7 mouse cellular contexts compared by ENCODE assay signal in the genomic region with DNA sequence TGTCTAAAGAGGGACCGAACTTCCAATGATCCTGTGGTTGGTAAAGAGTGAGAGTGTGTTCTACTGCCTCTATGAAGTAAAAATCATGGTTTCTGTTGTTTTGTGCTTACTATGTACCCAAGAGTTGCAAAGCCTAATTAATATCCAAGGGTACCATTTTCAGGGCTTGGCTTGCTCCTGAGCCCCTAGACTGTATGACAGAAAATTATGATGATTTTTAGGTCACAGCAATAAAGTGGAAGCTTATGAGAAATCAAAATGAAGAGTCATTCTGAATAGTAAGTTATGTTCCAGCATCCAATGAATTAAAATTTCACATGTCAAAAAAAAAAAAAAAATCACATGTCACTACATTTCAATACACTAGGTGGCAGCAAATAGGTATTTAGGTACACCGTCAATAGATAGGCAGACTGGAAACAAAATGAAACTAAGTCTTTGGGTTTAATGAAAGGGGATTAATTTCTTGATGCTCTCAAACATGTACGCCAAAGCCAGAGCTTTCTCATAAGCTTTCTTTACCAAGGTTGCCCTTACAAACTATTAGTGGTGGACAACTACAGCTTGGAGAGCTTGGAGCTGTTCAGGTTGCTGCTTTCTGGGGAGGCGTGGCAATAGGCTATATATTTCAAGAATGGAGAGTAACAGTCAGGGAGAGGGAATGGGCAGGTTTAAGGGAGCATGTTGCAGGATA. TPM values are rescaled to one million over a fixed set of nuclear protein-coding genes. Genes with fewer than 3 reads are reported as not detected.
DNase-seq lines count a peak whose midpoint lies in the region; ATAC-seq and TF ChIP-seq lines count a peak whose summit lies in the region.

No protein-coding gene starts in this region.

- H3K27me3 ChIP-seq in forebrain, embryonic 16.5 days (replicated peaks; ENCODE audit: control insufficient read depth, insufficient read depth, low read length), result no peaks in the 10 kb centered on the region
- H3K27me3 ChIP-seq in liver, postnatal 0 days (ENCODE audit: insufficient read depth, low read length), result no peaks in the 10 kb centered on the region

- TF ChIP-seq EP300 in liver, postnatal 0 days (IDR thresholded peaks at IDR 0.05; ENCODE audit: low read depth), result no peak

- TF ChIP-seq CTCF in left cerebral cortex, adult 2 months (IDR thresholded peaks at IDR 0.05), result peak; percentile 69
- peak; percentile 56 for TF ChIP-seq CTCF in liver, postnatal 0 days (IDR thresholded peaks at IDR 0.05; ENCODE audit: low read depth)

- H3K36me3 ChIP-seq in forebrain, embryonic 16.5 days (ENCODE audit: control insufficient read depth, insufficient read depth), result no peaks in the 10 kb centered on the region
- no peaks in the 10 kb centered on the region for H3K36me3 ChIP-seq in liver, postnatal 0 days (replicated peaks; ENCODE audit: insufficient read depth, low read length)

- H3K27ac ChIP-seq in left cerebral cortex, adult 2 months, result no peak overlapping the region
- H3K27ac ChIP-seq in forebrain, embryonic 16.5 days (ENCODE audit: low read length), result no peak overlapping the region
- H3K27ac ChIP-seq in liver, postnatal 0 days (ENCODE audit: low read depth), result no peak overlapping the region

- H3K4me2 ChIP-seq in forebrain, embryonic 16.5 days (ENCODE audit: low read length), result peak overlapping the region; percentile 41
- H3K4me2 ChIP-seq in liver, postnatal 0 days (ENCODE audit: low read depth, low read length), result peak overlapping the region; percentile 45

- peak; percentile 87 for ATAC-seq in forebrain, embryonic 16.5 days
- no peak for ATAC-seq in liver, postnatal 0 days

- H3K4me3 ChIP-seq in left cerebral cortex, adult 2 months, result peak overlapping the region; percentile 9; the same call in 1 of the 2 replicates
- peak overlapping the region; percentile 20; the same call in 1 of the 2 replicates for H3K4me3 ChIP-seq in forebrain, embryonic 16.5 days (replicated peaks; ENCODE audit: low read length)
- H3K4me3 ChIP-seq in liver, postnatal 0 days (ENCODE audit: low read depth, low read length), result no peak overlapping the region

- intact Hi-C loops in left cerebral cortex, adult 2 months (cut with DNase I), result loop anchor here (2.0 to 10.0 kb wide), 3 partner anchors 151 to 553 kb away; a partner anchor contains a TSS
- intact Hi-C loops in left cerebral cortex, postnatal 10 days (cut with DNase I), result loop anchor here (5.0 kb wide), 2 partner anchors 226 to 551 kb away; a partner anchor contains a TSS

- DNase-seq in left cerebral cortex, adult 2 months (ENCODE audit: extremely low spot score in 1 of 2, low spot score in 2 of 2), result no peak
- no peak for DNase-seq in left cerebral cortex, postnatal 10 days (ENCODE audit: extremely low spot score in 1 of 2, low spot score in 2 of 2)
- DNase-seq in R1 (ENCODE audit: low read depth, low spot score), result peak; percentile 14
- DNase-seq in liver, postnatal 0 days, result no peak
- no peak for DNase-seq in right cerebral cortex, postnatal 25 days
- no peak for DNase-seq in adrenal gland, postnatal 36 days

- WGBS in forebrain, embryonic 16.5 days, result 49% methylated on average over 4 of the region's 4 CpGs
- 54% methylated on average over 4 of the region's 4 CpGs for WGBS in liver, postnatal 0 days (ENCODE audit: insufficient replicate concordance)

- H3K9ac ChIP-seq in forebrain, embryonic 16.5 days (replicated peaks; ENCODE audit: low read depth, low read length), result no peak overlapping the region
- H3K9ac ChIP-seq in liver, postnatal 0 days (replicated peaks), result no peak overlapping the region

- no peaks in the 10 kb centered on the region for H3K9me3 ChIP-seq in forebrain, embryonic 16.5 days (ENCODE audit: control insufficient read depth, low read length)
- no peaks in the 10 kb centered on the region for H3K9me3 ChIP-seq in liver, postnatal 0 days (ENCODE audit: low read length)

- no peaks in the 10 kb centered on the region for H3K4me1 ChIP-seq in forebrain, embryonic 16.5 days (replicated peaks; ENCODE audit: control insufficient read depth, insufficient read depth, low read length)
- 0 out of 2 replicates have a peak, but pooled peaks cover 3% of the 10 kb centered on the region for H3K4me1 ChIP-seq in liver, postnatal 0 days (ENCODE audit: insufficient read depth)

RNA-seq across cellular contexts. Expression of a gene that starts 52.9 kb away (rescaled TPM):
- not detected for total RNA-seq in left cerebral cortex, adult 2 months (2021)
- total RNA-seq in left cerebral cortex, postnatal 10 days (2021), result not detected
- polyA plus RNA-seq in forebrain, embryonic 16.5 days (2015; fragmentation: Nextera tagmentation; extraction: Ambion mirVana), result 0.20 TPM in 1 of 2 replicates, not detected in the other
- 5.6 and 5.9 TPM in 2 replicates for polyA plus RNA-seq in liver, postnatal 0 days (2015; fragmentation: Nextera tagmentation; extraction: Ambion mirVana)
- total RNA-seq in adrenal gland, postnatal 36 days (2021), result not detected
